Mouse (Mus musculus) layer of hippocampus, postnatal 10 days (tissue): ENCODE data around the gene Armc2. TPM values are rescaled to one million over a fixed set of nuclear protein-coding genes. Genes with fewer than 3 reads are reported as not detected.

ENCODE experiments used
- DNase-seq, 2 experiments: peaks; one replicate each; pipeline ENCODE4 v3.0.0; 2021; ENCODE audit warnings: low spot score in 2 of 2
- total RNA-seq, 2 experiments: library from RNA; stranded (reverse); gene quantifications; 2 replicates each; pipeline ENCODE4 v1.2.3; 2021

Gene Armc2
- total RNA-seq, 2 experiments from 2014 or later, result 10.2 to 11.0 TPM

DNA sequence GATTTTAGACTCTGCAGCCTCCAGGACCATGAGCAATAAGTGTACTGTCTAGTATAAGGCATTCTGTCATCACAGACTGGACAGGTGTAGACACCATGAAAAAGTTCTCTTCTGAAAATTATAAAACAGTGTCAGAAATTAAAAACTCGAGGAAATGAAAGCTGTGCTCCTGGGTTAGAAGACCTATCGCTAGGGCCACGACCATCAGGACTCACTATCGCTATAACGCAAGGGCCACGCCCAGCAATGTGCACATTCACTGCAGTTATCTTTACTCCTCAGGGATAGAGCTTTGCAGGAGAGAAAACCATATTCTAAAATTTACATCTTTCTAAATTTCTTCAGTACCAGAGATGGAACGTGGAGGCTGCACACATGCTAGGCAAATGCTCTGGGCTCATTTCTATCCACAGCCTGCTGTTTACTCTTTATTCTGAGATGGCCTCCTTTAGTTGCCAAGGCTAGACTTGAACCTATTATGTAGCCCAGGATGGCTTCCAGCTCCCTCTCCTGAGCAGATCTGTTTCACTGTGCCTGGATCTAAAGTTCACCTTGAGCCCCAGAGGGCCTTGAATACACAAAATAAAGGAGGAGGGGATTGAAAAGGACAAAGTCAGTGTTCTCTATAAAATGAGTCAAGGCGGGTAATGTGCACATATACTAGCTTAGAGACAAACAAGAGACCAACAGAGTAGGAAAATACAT is 105.8 kb downstream of the Armc2 start:
- no peak for DNase-seq

- no peak for DNase-seq
Measured at GRCm38 (mm10) chr10:41908899-41909298, 109.3 kb downstream of the Armc2 start.

DNA sequence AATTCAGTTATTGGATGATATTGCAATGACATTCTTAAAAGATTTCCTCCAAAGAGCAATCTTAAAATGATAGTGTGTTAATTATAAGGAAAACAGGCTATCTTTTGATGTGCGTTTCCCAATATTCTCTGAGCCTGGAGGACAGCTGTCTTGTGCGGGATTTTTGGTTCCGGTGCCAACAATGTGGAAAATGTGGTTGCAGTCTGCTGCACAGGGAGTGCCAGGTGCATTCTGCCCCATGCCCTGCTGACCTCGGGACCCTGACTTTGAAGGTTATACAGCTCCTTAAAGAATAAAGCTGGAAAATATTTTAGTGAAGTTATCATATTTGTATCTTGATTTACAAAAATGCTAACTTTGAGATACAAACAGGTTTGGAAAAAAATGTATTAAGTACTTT is 110.3 kb downstream of the Armc2 start:
- no peak for DNase-seq

DNA sequence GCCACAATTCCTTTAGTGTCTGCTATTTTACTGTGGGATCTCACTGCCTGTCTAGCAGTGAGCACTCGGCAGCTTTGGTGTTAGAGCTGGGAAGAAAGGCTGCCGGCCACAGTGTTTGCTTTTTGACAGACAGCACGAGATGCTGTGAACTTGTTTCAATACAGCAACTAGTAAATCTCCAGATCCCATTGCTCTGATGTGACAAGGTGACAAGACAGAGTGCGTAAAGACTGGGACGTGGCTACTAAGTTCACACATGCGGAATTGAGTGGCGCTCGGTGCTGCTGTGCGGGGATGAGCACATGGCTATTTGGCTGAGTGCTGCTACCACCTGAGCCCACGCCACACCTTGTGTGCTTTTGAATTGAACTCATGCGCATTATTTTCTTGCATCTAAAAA is 110.8 kb downstream of the Armc2 start:
- DNase-seq, result no peak

DNA sequence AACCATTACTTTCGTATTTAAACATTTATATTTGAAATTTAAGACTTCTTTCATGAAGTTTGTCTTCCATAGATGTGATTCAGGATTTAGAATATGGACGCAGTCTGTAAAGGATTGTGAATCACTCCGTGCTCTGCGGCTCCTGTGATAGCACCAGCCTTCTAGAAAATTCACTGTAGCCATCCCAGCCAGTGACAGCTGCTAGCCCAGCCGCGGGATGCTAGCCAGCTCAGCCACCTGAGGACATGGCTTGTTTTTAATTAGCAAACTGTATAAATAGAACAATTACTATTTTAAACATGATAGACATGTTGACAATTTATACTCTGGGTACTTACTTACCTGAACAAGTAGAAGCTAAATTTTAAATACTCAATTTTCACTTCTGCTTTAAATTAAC is 116.4 kb downstream of the Armc2 start:
- DNase-seq, result no peak

DNA sequence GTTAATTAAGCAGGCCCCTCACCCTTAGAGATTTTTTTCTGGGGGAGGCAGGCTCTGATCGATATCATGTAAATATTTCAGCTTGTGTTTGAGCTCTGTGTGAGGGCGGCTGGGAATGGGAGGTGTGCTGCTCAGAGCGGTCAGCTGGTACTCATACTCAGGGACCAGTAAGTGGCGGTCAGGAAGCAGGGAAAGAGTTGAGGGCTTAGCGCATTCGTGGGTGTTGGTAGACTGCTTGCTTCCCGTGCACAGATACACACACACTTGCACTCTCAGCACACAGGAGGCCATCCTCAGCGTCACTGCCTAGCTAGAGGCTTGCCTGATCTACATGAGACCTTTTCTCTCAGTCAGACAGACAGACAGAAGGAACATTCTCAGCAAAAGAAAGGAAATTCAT is 116.8 kb downstream of the Armc2 start:
- no peak for DNase-seq

DNA sequence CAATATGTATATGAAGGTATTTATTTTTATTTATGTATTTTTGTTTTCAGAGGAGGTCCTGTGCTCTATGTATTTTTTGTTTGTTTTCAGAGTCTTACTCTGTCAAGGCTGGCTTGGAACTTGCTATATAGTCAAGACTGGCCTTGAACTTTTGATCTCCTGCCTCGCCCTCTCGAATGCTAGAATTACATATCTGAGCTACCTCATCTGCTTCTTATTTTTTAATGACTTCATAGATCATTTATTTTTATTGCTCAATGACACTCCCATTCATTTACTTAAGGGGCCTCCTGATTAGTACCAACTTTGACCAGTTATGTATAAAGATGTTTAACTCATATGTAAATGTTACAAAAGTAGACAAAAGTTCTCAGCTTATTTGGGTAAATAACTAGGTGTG is 121.4 kb downstream of the Armc2 start:
- no peak for DNase-seq

GRCm38 (mm10) chr10:41896425-41896824 is 121.8 kb downstream of the Armc2 start:
- DNase-seq, result no peak

- DNase-seq, result no peak
Measured at GRCm38 (mm10) chr10:41893433-41894411, 124.5 kb downstream of the Armc2 start.

DNA sequence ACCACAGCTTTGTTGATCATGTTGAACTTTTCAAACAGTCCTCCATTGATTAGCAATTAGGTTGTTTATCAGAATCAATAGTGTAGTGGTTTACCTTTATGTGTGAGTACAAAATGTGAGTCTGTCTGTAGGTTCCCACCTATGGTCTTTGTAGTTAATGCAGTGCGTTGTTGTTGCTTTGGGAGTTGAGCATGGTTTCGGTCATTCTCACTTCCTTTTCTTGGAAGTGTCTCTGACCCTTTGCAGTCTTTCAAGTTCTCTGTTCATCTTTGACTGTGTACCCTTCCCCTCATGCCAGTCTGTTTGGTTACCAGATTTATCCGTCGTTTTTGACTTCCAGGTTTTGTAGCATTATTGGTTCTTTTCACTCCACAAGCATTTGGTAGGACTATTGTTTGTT is 126.9 kb downstream of the Armc2 start:
- no peak for DNase-seq

DNA sequence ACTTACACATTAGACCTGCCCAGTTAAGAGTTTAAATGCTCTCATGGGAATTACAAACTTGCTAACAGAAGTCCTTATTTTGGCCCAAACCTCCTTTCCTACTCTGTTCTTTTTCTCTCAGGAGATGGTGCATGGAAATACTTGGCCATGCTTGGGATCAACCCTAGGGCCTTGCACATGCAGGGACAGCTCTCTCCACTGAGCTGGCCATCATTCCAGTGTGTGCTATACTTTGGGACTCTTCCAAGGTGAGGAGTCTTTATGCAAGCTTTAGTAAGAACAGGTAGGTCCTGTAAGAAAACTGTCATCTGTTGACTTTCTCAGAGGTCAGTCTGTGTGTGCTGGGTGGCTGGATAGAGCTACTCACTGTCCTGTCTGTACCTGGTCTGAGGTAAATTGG is 127.7 kb downstream of the Armc2 start:
- DNase-seq, result no peak

GRCm38 (mm10) chr10:41889566-41889965 is 128.7 kb downstream of the Armc2 start:
- no peak for DNase-seq

- DNase-seq, result no peak
Measured at GRCm38 (mm10) chr10:41888365-41888941, 129.8 kb downstream of the Armc2 start.

DNA sequence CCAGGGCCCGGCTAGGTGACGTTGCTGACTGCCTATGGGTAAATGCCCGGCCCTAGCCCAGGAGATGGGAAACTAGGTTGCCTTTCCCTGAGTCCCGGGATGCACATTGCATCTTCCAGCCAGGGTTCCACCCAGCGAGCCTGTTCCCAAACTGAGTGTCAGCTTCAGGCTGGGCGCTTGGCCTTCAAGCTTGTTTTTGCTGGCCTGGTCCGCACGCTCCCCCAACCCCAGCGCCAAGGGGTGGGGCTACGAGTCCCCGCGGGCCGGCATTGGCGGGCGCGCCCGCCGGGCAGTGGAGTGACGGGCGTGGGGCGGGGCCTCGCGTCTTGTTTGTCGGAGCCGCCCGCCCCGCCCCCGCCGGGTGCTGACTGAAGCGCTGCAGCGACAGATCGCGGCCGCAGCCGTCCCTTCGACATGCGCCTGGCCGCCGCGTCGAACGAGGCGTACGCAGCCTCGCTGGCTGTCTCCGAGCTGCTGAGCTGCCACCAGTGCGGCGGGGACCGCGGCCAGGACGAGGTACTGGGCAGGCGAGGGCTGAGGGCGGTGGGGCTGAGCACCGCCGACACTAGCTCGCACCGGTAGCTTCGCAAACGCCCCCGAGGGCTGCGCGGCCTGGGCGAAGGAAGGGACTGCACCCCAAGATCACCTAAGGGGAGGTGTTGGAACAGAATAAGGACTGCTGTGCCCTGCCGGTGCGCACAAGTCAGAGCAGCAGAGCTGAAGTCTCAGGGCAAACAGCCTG is 131.0 kb downstream of the Armc2 start:
- DNase-seq, result peak; percentile 87 to 94

DNA sequence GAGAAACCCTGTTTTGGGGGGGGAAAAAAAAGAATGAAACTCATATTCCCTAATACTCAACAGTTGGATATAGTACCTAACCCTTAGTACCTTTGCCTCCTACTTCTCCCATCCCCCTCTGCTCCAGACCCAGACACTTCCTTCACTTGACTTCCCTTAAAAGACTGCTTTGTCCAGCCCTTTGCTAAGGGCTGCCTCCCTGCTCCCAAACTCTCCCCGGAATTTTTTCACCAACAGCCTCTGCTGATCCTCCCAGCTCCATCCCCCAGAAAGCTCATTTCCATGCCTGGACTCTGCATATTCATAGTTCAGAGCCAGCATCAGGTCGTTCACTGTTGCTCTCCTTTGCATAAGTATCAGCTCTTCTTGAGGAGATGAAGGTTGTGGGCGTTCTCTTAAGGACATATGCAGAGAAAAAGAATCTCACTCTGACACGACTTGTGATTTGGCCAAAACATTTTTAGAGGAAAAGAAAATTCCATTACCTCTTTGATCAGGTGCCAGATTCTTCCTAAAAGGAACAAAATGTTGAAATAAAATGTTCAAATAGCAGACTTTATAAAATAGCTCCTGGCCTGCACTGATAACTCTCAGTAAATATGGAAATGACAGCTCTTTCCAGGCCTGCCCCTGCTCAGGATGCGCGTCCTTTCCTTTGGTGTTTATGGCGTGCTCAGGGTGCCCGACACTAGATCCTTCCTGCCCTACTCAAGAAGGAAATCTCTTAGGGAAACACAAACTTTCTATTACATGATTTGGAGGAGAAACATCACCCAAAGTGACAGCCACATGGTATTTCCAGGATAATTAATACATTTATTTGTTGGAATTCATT is 134.3 kb downstream of the Armc2 start:
- no peak for DNase-seq

GRCm38 (mm10) chr10:41881438-41881837 is 136.8 kb downstream of the Armc2 start:
- DNase-seq, result no peak

- no peak for DNase-seq
Measured at GRCm38 (mm10) chr10:41880777-41881176, 137.5 kb downstream of the Armc2 start.

GRCm38 (mm10) chr10:41880206-41880605 is 138.0 kb downstream of the Armc2 start:
- DNase-seq, result no peak

DNA sequence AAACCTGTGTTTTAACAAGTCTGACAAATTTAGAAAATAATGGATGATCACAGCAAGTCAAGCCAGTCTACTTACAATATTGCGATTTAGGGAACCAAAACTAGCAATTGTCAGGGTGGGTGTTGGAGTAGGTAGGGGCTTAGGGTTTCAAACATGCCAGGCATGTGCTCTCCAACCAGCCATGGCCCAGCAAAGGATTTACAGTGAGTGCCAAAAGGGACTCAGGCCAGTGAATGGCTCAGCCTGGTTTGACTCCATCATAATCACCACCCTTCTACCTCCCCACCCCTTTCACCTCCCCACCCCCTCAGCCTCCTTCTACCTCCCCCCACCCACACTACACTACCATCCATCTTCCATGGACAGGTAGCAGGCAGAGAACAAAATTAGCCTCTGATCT is 138.6 kb downstream of the Armc2 start:
- DNase-seq, result no peak

GRCm38 (mm10) chr10:41878344-41878743 is 139.9 kb downstream of the Armc2 start:
- DNase-seq, result no peak
